Mouse (Mus musculus): ENCODE data around the gene Zfp518b. TPM values are rescaled to one million over a fixed set of nuclear protein-coding genes. Genes with fewer than 3 reads are reported as not detected.

The Zfp518b gene
- polyA plus RNA-seq (2012; ENCODE audit: low replicate concordance) = 0.33 and 0.39 TPM in 2 replicates

GRCm38 (mm10) chr5:38684164-38684911, at the start of gene Zfp518b:
Gene Zfp518b, minus strand, starts transcription at chr5:38684826.

Other genes starting within 250 kb of the Zfp518b start
- gene Slc2a9, start 181.7 kb downstream of the Zfp518b start, polyA plus RNA-seq (2012; ENCODE audit: low replicate concordance) = 0.85 TPM in 1 of 2 replicates, not detected in the other
- gene Wdr1, start 121.6 kb downstream of the Zfp518b start, polyA plus RNA-seq (2012; ENCODE audit: low replicate concordance) = 74.9 and 91.9 TPM in 2 replicates
- gene Clnk, start 192.0 kb upstream of the Zfp518b start, polyA plus RNA-seq (2012; ENCODE audit: low replicate concordance) = not detected in 2 replicates

Measured in leukemia stem cell, adult 10-12 weeks (primary cell).